Mouse (Mus musculus) ES-E14 (cell line): ENCODE measurements at regions not wholly inside any gene's neighbourhood (a gene's known extent, or its start where the extent isn't known, plus 50 kb on each side); places are given as distances from the start of the nearest gene placed in this dataset.

Experiments
- CHD2 ChIP-seq: IDR thresholded peaks from 2 replicates; pipeline ENCODE4 v1.6.1; 2014; ENCODE audit warnings: mild to moderate bottlenecking, low read depth, low read length, inconsistent platforms
- MAFK ChIP-seq: IDR thresholded peaks from 2 replicates; pipeline ENCODE4 v1.6.1; 2014; ENCODE audit warnings: mild to moderate bottlenecking, low read depth, low read length, inconsistent platforms; ENCODE audit not compliant: insufficient read depth
- ZC3H11A ChIP-seq: IDR thresholded peaks from 2 replicates; pipeline ENCODE4 v1.6.1; 2012; ENCODE audit warnings: low read depth, mild to moderate bottlenecking, inconsistent platforms, low read length, borderline replicate concordance

DNA sequence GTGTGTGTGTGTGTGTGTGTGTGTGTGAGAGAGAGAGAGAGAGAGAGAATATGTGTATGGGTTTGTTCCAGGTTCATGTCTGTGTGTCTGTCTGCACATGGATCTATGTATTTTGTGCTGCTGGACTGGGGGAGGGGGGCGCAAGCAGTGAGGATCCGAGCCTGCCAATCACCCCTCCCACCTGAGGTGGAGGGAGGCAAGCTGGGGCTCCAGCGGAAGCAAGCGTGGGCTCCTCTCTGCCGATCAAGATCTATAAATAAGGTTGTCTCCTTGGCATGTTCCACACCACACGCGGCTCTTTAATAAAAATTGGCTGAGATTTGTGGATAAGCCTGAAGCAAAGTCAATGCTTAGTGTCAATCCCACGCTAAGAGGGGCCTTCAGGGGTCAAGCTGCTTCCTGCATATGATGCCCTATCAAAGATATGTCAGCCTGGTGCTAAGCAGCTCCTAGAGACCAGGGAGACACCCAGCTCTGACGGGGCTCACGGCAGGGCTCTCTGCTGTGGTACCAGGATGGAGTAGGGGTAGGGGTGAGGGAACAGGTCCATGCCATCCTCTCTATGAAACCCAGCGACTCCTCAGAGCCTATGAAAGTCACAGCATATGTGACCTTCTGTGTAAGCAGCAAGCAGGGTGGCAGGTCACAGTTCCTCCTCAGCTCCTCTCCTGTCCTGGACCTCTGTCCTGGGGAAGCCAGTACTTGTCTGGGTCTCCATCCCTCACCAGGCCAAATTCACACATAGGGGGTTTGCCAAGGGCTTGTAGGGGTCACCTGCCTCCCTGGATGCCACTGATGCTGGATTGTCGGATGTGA is 102.0 kb upstream of the Mvb12b start:
- TF ChIP-seq CHD2 (no peak), MAFK (no peak), ZC3H11A (no peak)
